Mouse (Mus musculus): Measurements from ENCODE around the gene Irf2bp2. TPM values are rescaled to one million over a fixed set of nuclear protein-coding genes. Genes with fewer than 3 reads are reported as not detected.

The Irf2bp2 gene
- 4.5 and 4.6 TPM in 2 replicates for polyA plus RNA-seq (2014; fragmentation: Nextera tagmentation; extraction: Ambion mirVana)

- Histone ChIP-seq H3K4me2 (ENCODE audit: low read depth, low read length, severe bottlenecking) (peak within 1 kb of the TSS; percentile 97), H3K4me3 (ENCODE audit: low read depth, low read length) (peak within 1 kb of the TSS; percentile 72), H3K36me3 (ENCODE audit: control insufficient read depth, insufficient read depth, low read length) (no peaks in the 10 kb centered on the region; the same call in 1 of the 2 replicates), H3K27ac (ENCODE audit: low read depth, low read length) (peak within 1 kb of the TSS; percentile 80), H3K27me3 (ENCODE audit: control insufficient read depth, insufficient read depth, low read length) (no peaks in the 10 kb centered on the region), H3K9me3 (ENCODE audit: control insufficient read depth, low read length) (no peaks in the 10 kb centered on the region), H3K4me1 (replicated peaks; ENCODE audit: control insufficient read depth, insufficient read depth, low read length) (peaks cover 35% of the 10 kb centered on the region), H3K9ac (ENCODE audit: low read length) (peak within 1 kb of the TSS; percentile 92)
- DNase-seq (ENCODE audit: low spot score): peak; percentile 95
- under 1% methylated on average over 46 of the region's 56 CpGs for WGBS
- peak; percentile 75 for ATAC-seq (replicated peaks; ENCODE audit: low FRiP score)
Observed at GRCm38 (mm10) chr8:126593889-126594480, at the start of gene Irf2bp2. Gene Irf2bp2 (minus strand): TSS chr8:126593986.

GRCm38 (mm10) chr8:126642665-126643064, 48.9 kb upstream of the Irf2bp2 start:
- Histone ChIP-seq H3K9me3 (ENCODE audit: control insufficient read depth, low read length) (no peaks in the 10 kb centered on the region), H3K4me2 (ENCODE audit: low read depth, low read length, severe bottlenecking) (no peak overlapping the region), H3K4me1 (replicated peaks; ENCODE audit: control insufficient read depth, insufficient read depth, low read length) (no peaks in the 10 kb centered on the region), H3K9ac (ENCODE audit: low read length) (no peak overlapping the region), H3K4me3 (ENCODE audit: low read depth, low read length) (no peak overlapping the region), H3K27me3 (ENCODE audit: control insufficient read depth, insufficient read depth, low read length) (no peaks in the 10 kb centered on the region), H3K27ac (ENCODE audit: low read depth, low read length) (no peak overlapping the region), H3K36me3 (ENCODE audit: control insufficient read depth, insufficient read depth, low read length) (no peaks in the 10 kb centered on the region)
- 93% methylated on average over 4 of the region's 4 CpGs for WGBS
- ATAC-seq (replicated peaks; ENCODE audit: low FRiP score) (no peak), DNase-seq (ENCODE audit: low spot score) (no peak)

GRCm38 (mm10) chr8:126641568-126642295, 47.9 kb upstream of the Irf2bp2 start:
- H3K4me1 ChIP-seq (replicated peaks; ENCODE audit: control insufficient read depth, insufficient read depth, low read length): no peaks in the 10 kb centered on the region
- no peaks in the 10 kb centered on the region for H3K36me3 ChIP-seq (ENCODE audit: control insufficient read depth, insufficient read depth, low read length)
- no peak overlapping the region for H3K4me3 ChIP-seq (ENCODE audit: low read depth, low read length)
- no peak for ATAC-seq (replicated peaks; ENCODE audit: low FRiP score)
- 63% methylated on average over 3 of the region's 3 CpGs for WGBS
- no peak overlapping the region for H3K4me2 ChIP-seq (ENCODE audit: low read depth, low read length, severe bottlenecking)
- H3K27ac ChIP-seq (ENCODE audit: low read depth, low read length): no peak overlapping the region
- no peaks in the 10 kb centered on the region for H3K27me3 ChIP-seq (ENCODE audit: control insufficient read depth, insufficient read depth, low read length)
- DNase-seq (ENCODE audit: low spot score): no peak
- no peak overlapping the region for H3K9ac ChIP-seq (ENCODE audit: low read length)
- H3K9me3 ChIP-seq (ENCODE audit: control insufficient read depth, low read length): no peaks in the 10 kb centered on the region

- H3K4me3 ChIP-seq (ENCODE audit: low read depth, low read length): no peak overlapping the region
- 85% methylated on average over 3 of the region's 3 CpGs for WGBS
- no peaks in the 10 kb centered on the region for H3K27me3 ChIP-seq (ENCODE audit: control insufficient read depth, insufficient read depth, low read length)
- H3K4me1 ChIP-seq (replicated peaks; ENCODE audit: control insufficient read depth, insufficient read depth, low read length): no peaks in the 10 kb centered on the region
- H3K4me2 ChIP-seq (ENCODE audit: low read depth, low read length, severe bottlenecking): no peak overlapping the region
- H3K9ac ChIP-seq (ENCODE audit: low read length): no peak overlapping the region
- no peak overlapping the region for H3K27ac ChIP-seq (ENCODE audit: low read depth, low read length)
- DNase-seq (ENCODE audit: low spot score): no peak
- no peak for ATAC-seq (replicated peaks; ENCODE audit: low FRiP score)
- H3K9me3 ChIP-seq (ENCODE audit: control insufficient read depth, low read length): no peaks in the 10 kb centered on the region
- H3K36me3 ChIP-seq (ENCODE audit: control insufficient read depth, insufficient read depth, low read length): no peaks in the 10 kb centered on the region
Observed at GRCm38 (mm10) chr8:126639161-126639560, 45.4 kb upstream of the Irf2bp2 start.

- H3K9ac ChIP-seq (ENCODE audit: low read length): no peak overlapping the region
- no peaks in the 10 kb centered on the region for H3K36me3 ChIP-seq (ENCODE audit: control insufficient read depth, insufficient read depth, low read length)
- no peak for ATAC-seq (replicated peaks; ENCODE audit: low FRiP score)
- H3K4me2 ChIP-seq (ENCODE audit: low read depth, low read length, severe bottlenecking): no peak overlapping the region
- no peaks in the 10 kb centered on the region for H3K27me3 ChIP-seq (ENCODE audit: control insufficient read depth, insufficient read depth, low read length)
- 80% methylated on average over 8 of the region's 8 CpGs for WGBS
- H3K4me3 ChIP-seq (ENCODE audit: low read depth, low read length): no peak overlapping the region
- no peaks in the 10 kb centered on the region for H3K4me1 ChIP-seq (replicated peaks; ENCODE audit: control insufficient read depth, insufficient read depth, low read length)
- no peaks in the 10 kb centered on the region for H3K9me3 ChIP-seq (ENCODE audit: control insufficient read depth, low read length)
- H3K27ac ChIP-seq (ENCODE audit: low read depth, low read length): no peak overlapping the region
- no peak for DNase-seq (ENCODE audit: low spot score)
Observed at GRCm38 (mm10) chr8:126638027-126638426, 44.2 kb upstream of the Irf2bp2 start.

- no peak overlapping the region for H3K27ac ChIP-seq (ENCODE audit: low read depth, low read length)
- 81% methylated on average over 6 of the region's 6 CpGs for WGBS
- DNase-seq (ENCODE audit: low spot score) (no peak), ATAC-seq (replicated peaks; ENCODE audit: low FRiP score) (no peak)
- H3K9ac ChIP-seq (ENCODE audit: low read length): no peak overlapping the region
- H3K27me3 ChIP-seq (ENCODE audit: control insufficient read depth, insufficient read depth, low read length): no peaks in the 10 kb centered on the region
- no peaks in the 10 kb centered on the region; the same call in 1 of the 2 replicates for H3K9me3 ChIP-seq (ENCODE audit: control insufficient read depth, low read length)
- H3K4me2 ChIP-seq (ENCODE audit: low read depth, low read length, severe bottlenecking): no peak overlapping the region
- H3K4me3 ChIP-seq (ENCODE audit: low read depth, low read length): no peak overlapping the region
- H3K4me1 ChIP-seq (replicated peaks; ENCODE audit: control insufficient read depth, insufficient read depth, low read length): no peaks in the 10 kb centered on the region
- no peaks in the 10 kb centered on the region for H3K36me3 ChIP-seq (ENCODE audit: control insufficient read depth, insufficient read depth, low read length)
Observed at GRCm38 (mm10) chr8:126634541-126635048, 40.8 kb upstream of the Irf2bp2 start.

GRCm38 (mm10) chr8:126628616-126629015, 34.8 kb upstream of the Irf2bp2 start:
- no peaks in the 10 kb centered on the region for H3K36me3 ChIP-seq (ENCODE audit: control insufficient read depth, insufficient read depth, low read length)
- no peak overlapping the region for H3K4me3 ChIP-seq (ENCODE audit: low read depth, low read length)
- H3K9ac ChIP-seq (ENCODE audit: low read length): no peak overlapping the region
- no peak overlapping the region for H3K4me2 ChIP-seq (ENCODE audit: low read depth, low read length, severe bottlenecking)
- no peak for DNase-seq (ENCODE audit: low spot score)
- H3K4me1 ChIP-seq (replicated peaks; ENCODE audit: control insufficient read depth, insufficient read depth, low read length): no peaks in the 10 kb centered on the region
- no peaks in the 10 kb centered on the region for H3K27me3 ChIP-seq (ENCODE audit: control insufficient read depth, insufficient read depth, low read length)
- H3K27ac ChIP-seq (ENCODE audit: low read depth, low read length): no peak overlapping the region
- H3K9me3 ChIP-seq (ENCODE audit: control insufficient read depth, low read length): no peaks in the 10 kb centered on the region; the same call in 1 of the 2 replicates
- WGBS: 98% methylated on average over 3 of the region's 3 CpGs
- no peak for ATAC-seq (replicated peaks; ENCODE audit: low FRiP score)

GRCm38 (mm10) chr8:126626415-126626814, 32.6 kb upstream of the Irf2bp2 start:
- H3K9me3 ChIP-seq (ENCODE audit: control insufficient read depth, low read length): no peaks in the 10 kb centered on the region; the same call in 1 of the 2 replicates
- H3K4me3 ChIP-seq (ENCODE audit: low read depth, low read length): no peak overlapping the region
- no peaks in the 10 kb centered on the region for H3K36me3 ChIP-seq (ENCODE audit: control insufficient read depth, insufficient read depth, low read length)
- WGBS: 94% methylated on average over 11 of the region's 11 CpGs
- no peak overlapping the region for H3K4me2 ChIP-seq (ENCODE audit: low read depth, low read length, severe bottlenecking)
- DNase-seq (ENCODE audit: low spot score) (no peak), ATAC-seq (replicated peaks; ENCODE audit: low FRiP score) (no peak)
- H3K27me3 ChIP-seq (ENCODE audit: control insufficient read depth, insufficient read depth, low read length): no peaks in the 10 kb centered on the region
- no peak overlapping the region for H3K9ac ChIP-seq (ENCODE audit: low read length)
- no peak overlapping the region for H3K27ac ChIP-seq (ENCODE audit: low read depth, low read length)
- H3K4me1 ChIP-seq (replicated peaks; ENCODE audit: control insufficient read depth, insufficient read depth, low read length): no peaks in the 10 kb centered on the region
